Mouse (Mus musculus): ENCODE results near the gene Spry1. TPM values are rescaled to one million over a fixed set of nuclear protein-coding genes. Genes with fewer than 3 reads are reported as not detected.

Gene Spry1
- polyA plus RNA-seq, 1 experiment from 2014 or later: 19.1 TPM

GRCm38 (mm10) chr3:37668652-37669051, 28.9 kb downstream of the Spry1 start:
- ATAC-seq (ENCODE audit: insufficient number of reproducible peaks, insufficient read depth, low FRiP score, low read depth): no peak
- Histone ChIP-seq H3K4me1 (ENCODE audit: control insufficient read depth, insufficient read depth, low read length) (peaks cover 21% of the 10 kb centered on the region), H3K4me3 (ENCODE audit: low read depth, low read length) (no peak overlapping the region), H3K27me3 (ENCODE audit: control insufficient read depth, insufficient read depth, low read length) (no peaks in the 10 kb centered on the region), H3K9ac (replicated peaks; ENCODE audit: low read depth, low read length) (no peak overlapping the region), H3K4me2 (replicated peaks; ENCODE audit: low read depth, low read length) (no peak overlapping the region), H3K9me3 (ENCODE audit: control insufficient read depth, low read depth, low read length) (peaks cover 15% of the 10 kb centered on the region), H3K36me3 (ENCODE audit: control insufficient read depth, insufficient read depth, low read length) (no peaks in the 10 kb centered on the region), H3K27ac (ENCODE audit: low read length) (no peak overlapping the region)
- 89% methylated on average over 12 of the region's 12 CpGs for WGBS

- no peak overlapping the region for H3K4me2 ChIP-seq (replicated peaks; ENCODE audit: low read depth, low read length)
- peaks cover 15% of the 10 kb centered on the region for H3K9me3 ChIP-seq (ENCODE audit: control insufficient read depth, low read depth, low read length)
- peaks cover 24% of the 10 kb centered on the region for H3K4me1 ChIP-seq (ENCODE audit: control insufficient read depth, insufficient read depth, low read length)
- H3K9ac ChIP-seq (replicated peaks; ENCODE audit: low read depth, low read length): no peak overlapping the region
- 96% methylated on average over 20 of the region's 20 CpGs for WGBS
- H3K27me3 ChIP-seq (ENCODE audit: control insufficient read depth, insufficient read depth, low read length): no peaks in the 10 kb centered on the region
- ATAC-seq (ENCODE audit: insufficient number of reproducible peaks, insufficient read depth, low FRiP score, low read depth): no peak
- no peaks in the 10 kb centered on the region for H3K36me3 ChIP-seq (ENCODE audit: control insufficient read depth, insufficient read depth, low read length)
- H3K4me3 ChIP-seq (ENCODE audit: low read depth, low read length): no peak overlapping the region
- H3K27ac ChIP-seq (ENCODE audit: low read length): no peak overlapping the region
Observed at GRCm38 (mm10) chr3:37669100-37669499, 29.4 kb downstream of the Spry1 start.

GRCm38 (mm10) chr3:37672266-37673040, 32.7 kb downstream of the Spry1 start:
- ATAC-seq (ENCODE audit: insufficient number of reproducible peaks, insufficient read depth, low FRiP score, low read depth): no peak
- Histone ChIP-seq H3K27ac (ENCODE audit: low read length) (no peak overlapping the region), H3K4me3 (ENCODE audit: low read depth, low read length) (no peak overlapping the region), H3K36me3 (ENCODE audit: control insufficient read depth, insufficient read depth, low read length) (no peaks in the 10 kb centered on the region), H3K4me2 (replicated peaks; ENCODE audit: low read depth, low read length) (no peak overlapping the region), H3K9me3 (ENCODE audit: control insufficient read depth, low read depth, low read length) (peaks cover 15% of the 10 kb centered on the region), H3K9ac (replicated peaks; ENCODE audit: low read depth, low read length) (no peak overlapping the region), H3K4me1 (ENCODE audit: control insufficient read depth, insufficient read depth, low read length) (peaks cover 21% of the 10 kb centered on the region), H3K27me3 (ENCODE audit: control insufficient read depth, insufficient read depth, low read length) (no peaks in the 10 kb centered on the region)
- 43% methylated on average over 15 of the region's 15 CpGs for WGBS

GRCm38 (mm10) chr3:37673513-37674261, 33.9 kb downstream of the Spry1 start:
- Histone ChIP-seq H3K4me1 (ENCODE audit: control insufficient read depth, insufficient read depth, low read length) (peaks cover 20% of the 10 kb centered on the region), H3K9me3 (ENCODE audit: control insufficient read depth, low read depth, low read length) (peaks cover 10% of the 10 kb centered on the region), H3K36me3 (ENCODE audit: control insufficient read depth, insufficient read depth, low read length) (no peaks in the 10 kb centered on the region), H3K4me3 (ENCODE audit: low read depth, low read length) (no peak overlapping the region), H3K27ac (ENCODE audit: low read length) (no peak overlapping the region), H3K9ac (replicated peaks; ENCODE audit: low read depth, low read length) (no peak overlapping the region), H3K4me2 (replicated peaks; ENCODE audit: low read depth, low read length) (no peak overlapping the region), H3K27me3 (ENCODE audit: control insufficient read depth, insufficient read depth, low read length) (no peaks in the 10 kb centered on the region)
- 64% methylated on average over 13 of the region's 13 CpGs for WGBS
- no peak for ATAC-seq (ENCODE audit: insufficient number of reproducible peaks, insufficient read depth, low FRiP score, low read depth)

GRCm38 (mm10) chr3:37675056-37675525, 35.3 kb downstream of the Spry1 start:
- no peaks in the 10 kb centered on the region for H3K27me3 ChIP-seq (ENCODE audit: control insufficient read depth, insufficient read depth, low read length)
- no peak overlapping the region for H3K9ac ChIP-seq (replicated peaks; ENCODE audit: low read depth, low read length)
- peaks cover 20% of the 10 kb centered on the region for H3K4me1 ChIP-seq (ENCODE audit: control insufficient read depth, insufficient read depth, low read length)
- H3K4me3 ChIP-seq (ENCODE audit: low read depth, low read length): no peak overlapping the region
- H3K36me3 ChIP-seq (ENCODE audit: control insufficient read depth, insufficient read depth, low read length): no peaks in the 10 kb centered on the region
- no peak overlapping the region for H3K4me2 ChIP-seq (replicated peaks; ENCODE audit: low read depth, low read length)
- no peak overlapping the region for H3K27ac ChIP-seq (ENCODE audit: low read length)
- WGBS: 68% methylated on average over 11 of the region's 11 CpGs
- ATAC-seq (ENCODE audit: insufficient number of reproducible peaks, insufficient read depth, low FRiP score, low read depth): no peak
- 0 out of 2 replicates have a peak, but pooled peaks cover under 1% of the 10 kb centered on the region for H3K9me3 ChIP-seq (ENCODE audit: control insufficient read depth, low read depth, low read length)

- ATAC-seq (ENCODE audit: insufficient number of reproducible peaks, insufficient read depth, low FRiP score, low read depth): no peak
- H3K36me3 ChIP-seq (ENCODE audit: control insufficient read depth, insufficient read depth, low read length): no peaks in the 10 kb centered on the region
- 67% methylated on average over 8 of the region's 8 CpGs for WGBS
- H3K4me1 ChIP-seq (ENCODE audit: control insufficient read depth, insufficient read depth, low read length): peaks cover 20% of the 10 kb centered on the region
- no peak overlapping the region for H3K4me2 ChIP-seq (replicated peaks; ENCODE audit: low read depth, low read length)
- no peak overlapping the region for H3K4me3 ChIP-seq (ENCODE audit: low read depth, low read length)
- H3K27ac ChIP-seq (ENCODE audit: low read length): no peak overlapping the region
- H3K27me3 ChIP-seq (ENCODE audit: control insufficient read depth, insufficient read depth, low read length): no peaks in the 10 kb centered on the region
- no peaks in the 10 kb centered on the region for H3K9me3 ChIP-seq (ENCODE audit: control insufficient read depth, low read depth, low read length)
- no peak overlapping the region for H3K9ac ChIP-seq (replicated peaks; ENCODE audit: low read depth, low read length)
Observed at GRCm38 (mm10) chr3:37676291-37676690, 36.5 kb downstream of the Spry1 start.

GRCm38 (mm10) chr3:37686219-37686618, 46.5 kb downstream of the Spry1 start:
- Histone ChIP-seq H3K9ac (replicated peaks; ENCODE audit: low read depth, low read length) (no peak overlapping the region), H3K27ac (ENCODE audit: low read length) (no peak overlapping the region), H3K4me1 (ENCODE audit: control insufficient read depth, insufficient read depth, low read length) (peaks cover 5% of the 10 kb centered on the region; the same call in 1 of the 2 replicates), H3K9me3 (ENCODE audit: control insufficient read depth, low read depth, low read length) (no peaks in the 10 kb centered on the region), H3K27me3 (ENCODE audit: control insufficient read depth, insufficient read depth, low read length) (no peaks in the 10 kb centered on the region), H3K36me3 (ENCODE audit: control insufficient read depth, insufficient read depth, low read length) (no peaks in the 10 kb centered on the region), H3K4me3 (ENCODE audit: low read depth, low read length) (no peak overlapping the region), H3K4me2 (replicated peaks; ENCODE audit: low read depth, low read length) (no peak overlapping the region)
- WGBS: 34% methylated on average over 7 of the region's 7 CpGs
- no peak for ATAC-seq (ENCODE audit: insufficient number of reproducible peaks, insufficient read depth, low FRiP score, low read depth)

GRCm38 (mm10) chr3:37686751-37687150, 47.0 kb downstream of the Spry1 start:
- WGBS: 32% methylated on average over 6 of the region's 6 CpGs
- Histone ChIP-seq H3K9ac (replicated peaks; ENCODE audit: low read depth, low read length) (no peak overlapping the region; the same call in 1 of the 2 replicates), H3K9me3 (ENCODE audit: control insufficient read depth, low read depth, low read length) (no peaks in the 10 kb centered on the region), H3K27ac (ENCODE audit: low read length) (no peak overlapping the region), H3K36me3 (ENCODE audit: control insufficient read depth, insufficient read depth, low read length) (no peaks in the 10 kb centered on the region), H3K4me2 (replicated peaks; ENCODE audit: low read depth, low read length) (peak overlapping the region; percentile 46), H3K4me1 (ENCODE audit: control insufficient read depth, insufficient read depth, low read length) (peaks cover 5% of the 10 kb centered on the region; the same call in 1 of the 2 replicates), H3K27me3 (ENCODE audit: control insufficient read depth, insufficient read depth, low read length) (no peaks in the 10 kb centered on the region), H3K4me3 (ENCODE audit: low read depth, low read length) (peak overlapping the region; percentile 20; the same call in 1 of the 2 replicates)
- no peak for ATAC-seq (ENCODE audit: insufficient number of reproducible peaks, insufficient read depth, low FRiP score, low read depth)
